Mouse (Mus musculus): ENCODE data around the gene Arhgap45.
"Not testable (repeated sequence)": the region's sequence is repeated elsewhere in the genome, so short reads cannot be mapped to it uniquely, and the experiment has no call there.

- TF ChIP-seq CTCF, EP300 (IDR thresholded peaks at IDR 0.05; ENCODE audit: low read depth): not testable (repeated sequence)
Measured at GRCm38 (mm10) chr10:80045364-80045763, 28.9 kb downstream of the Arhgap45 start.

Measured in liver, embryonic 14.5 days (tissue).